Mouse (Mus musculus) lung, postnatal 4 days (tissue): Measurements from ENCODE around the gene Etv6.

Experiments
- DNase-seq, 2 experiments: peaks; one replicate each; pipeline ENCODE4 v3.0.0; 2021

Etv6 gene

GRCm38 (mm10) chr6:134045092-134045868, 9.8 kb downstream of the Etv6 start:
- no peak for DNase-seq

- no peak for DNase-seq
Measured at GRCm38 (mm10) chr6:134046136-134046535, 10.6 kb downstream of the Etv6 start.

DNA sequence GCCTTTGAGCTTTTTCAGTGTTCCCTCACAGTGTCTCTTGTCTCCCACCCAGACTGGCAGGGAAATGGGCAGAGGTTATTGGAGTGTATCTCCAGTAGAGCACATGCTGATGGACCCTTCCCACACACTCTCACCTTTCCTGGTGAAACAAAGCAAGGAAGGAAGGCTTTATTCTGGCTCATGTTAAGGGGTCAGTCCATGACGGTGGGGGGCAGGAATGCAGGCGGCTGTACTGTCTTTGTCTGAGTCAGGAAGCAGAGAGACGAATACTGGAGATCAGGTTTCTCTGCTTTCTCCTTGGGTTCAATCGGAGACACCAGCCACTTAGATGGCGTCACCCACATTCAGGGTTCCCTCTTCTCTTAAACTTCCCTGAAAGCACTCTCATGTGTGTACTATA, 11.7 kb downstream of the Etv6 start:
- DNase-seq = no peak

- no peak for DNase-seq
Measured at GRCm38 (mm10) chr6:134047974-134048373, 12.5 kb downstream of the Etv6 start.

DNA sequence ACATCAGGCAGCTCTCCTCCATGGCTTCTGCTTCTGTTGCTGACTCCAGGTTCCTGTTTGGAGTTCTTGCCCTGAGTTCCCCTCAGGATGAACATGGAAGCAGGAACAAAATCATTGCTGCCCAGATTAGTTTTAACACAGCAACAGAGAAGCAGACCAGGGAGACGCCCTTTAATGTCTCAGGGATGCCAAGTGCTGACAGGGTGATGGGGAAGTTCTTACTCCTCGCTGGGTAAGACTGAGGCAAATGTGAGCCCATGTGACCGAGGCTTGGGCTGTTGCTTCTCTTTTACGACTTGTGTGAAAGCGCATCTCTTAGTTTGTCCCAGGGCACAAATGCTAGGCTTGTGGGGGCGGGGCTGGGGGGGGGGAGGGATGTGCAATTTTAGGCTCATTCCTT, 13.5 kb downstream of the Etv6 start:
- no peak for DNase-seq

DNA sequence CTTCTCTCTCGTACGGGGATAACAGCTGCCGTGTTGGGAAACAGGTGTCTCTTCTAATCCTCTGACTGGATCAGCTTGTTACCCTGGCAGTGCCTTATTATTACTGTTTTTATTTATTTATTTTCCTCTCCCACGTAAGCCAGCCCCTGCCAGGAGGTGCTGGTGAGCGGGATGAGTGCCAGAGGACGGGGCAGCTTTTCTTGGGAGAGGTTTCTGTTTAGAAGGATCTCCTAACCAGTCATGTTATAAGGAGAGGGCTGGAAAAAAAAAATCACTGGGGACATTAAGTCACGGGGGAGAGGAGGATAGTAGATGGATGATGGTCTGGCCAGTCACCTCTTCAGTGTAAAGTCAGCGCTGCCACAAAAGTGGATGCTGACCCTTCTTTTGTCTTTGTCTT, 15.0 kb downstream of the Etv6 start:
- no peak for DNase-seq

DNA sequence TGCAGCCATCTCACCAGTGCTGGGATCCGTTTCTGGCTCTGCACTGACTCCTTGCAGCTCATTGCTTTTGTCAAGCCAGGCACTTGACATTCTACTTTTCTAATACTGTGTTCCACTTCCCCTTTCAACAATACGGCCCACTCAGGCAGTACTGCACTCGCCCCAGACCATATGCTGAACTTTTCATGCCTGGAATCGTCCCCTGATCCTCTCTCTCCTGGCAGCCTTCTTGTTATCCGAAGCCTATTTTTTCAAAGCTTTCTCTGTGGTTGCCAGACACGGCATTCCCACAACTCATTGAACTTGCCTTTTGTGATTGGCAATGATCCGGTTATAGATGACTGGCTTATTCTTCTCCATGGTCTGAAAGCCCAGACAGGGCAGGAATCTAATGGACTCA, 16.4 kb downstream of the Etv6 start:
- no peak for DNase-seq

DNA sequence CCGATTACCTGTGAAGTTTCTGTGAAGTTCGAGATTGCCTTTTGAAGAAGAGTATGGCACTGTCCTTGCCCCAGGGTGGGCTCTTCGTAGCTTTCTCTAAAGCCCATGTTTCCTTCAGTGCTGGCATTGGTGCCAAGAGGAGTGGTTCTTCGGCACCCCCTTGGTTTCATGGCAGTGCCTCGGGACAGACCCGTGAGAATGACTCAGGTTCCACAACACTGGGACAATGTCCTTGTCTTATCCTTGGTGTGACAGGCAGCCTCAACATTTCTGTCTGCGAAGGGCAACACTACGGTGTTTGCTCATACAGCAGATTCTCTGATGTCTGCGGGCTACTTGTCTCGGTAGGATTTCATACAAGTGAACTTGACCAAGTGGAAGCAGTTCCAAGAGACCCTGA, 17.6 kb downstream of the Etv6 start:
- no peak for DNase-seq

DNA sequence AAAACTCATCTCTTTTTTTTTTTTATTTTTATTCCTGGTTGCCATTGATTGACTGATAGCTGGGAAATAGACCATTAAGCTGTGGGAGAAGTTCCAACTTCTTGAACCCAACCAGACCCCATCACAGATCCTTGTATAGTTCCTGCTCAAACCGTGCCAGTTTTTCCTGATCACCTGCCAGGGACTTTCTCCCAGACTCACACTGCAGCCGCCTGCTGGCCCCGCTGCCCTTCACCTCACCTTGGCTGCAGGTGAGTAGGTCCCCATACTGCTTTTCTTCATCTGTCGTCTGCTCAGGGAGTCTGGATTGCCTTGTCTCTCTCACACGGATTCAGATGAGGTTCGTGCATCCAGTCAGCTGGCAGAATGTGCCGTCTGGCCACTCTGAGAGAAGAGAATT, 18.1 kb downstream of the Etv6 start:
- DNase-seq = no peak

DNA sequence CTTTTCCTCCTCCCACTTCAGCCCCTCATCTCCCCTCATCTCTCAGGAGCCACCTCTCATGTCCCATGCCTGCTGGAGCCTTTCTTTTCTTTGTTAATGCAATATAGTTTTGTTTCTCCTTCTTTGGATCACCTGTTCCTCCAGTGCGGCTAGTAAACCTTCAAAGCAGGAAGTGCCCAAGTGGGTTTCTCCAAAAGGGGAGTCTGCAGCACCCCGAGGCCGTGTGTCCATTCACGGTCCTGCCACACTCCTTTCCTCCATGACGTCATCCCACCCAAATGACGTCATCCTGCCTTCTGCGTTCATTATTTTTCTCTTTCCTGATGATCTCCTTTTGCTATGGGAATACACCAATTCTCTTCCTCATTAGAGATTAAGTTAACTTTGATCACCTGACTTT, 20.1 kb downstream of the Etv6 start:
- DNase-seq = no peak

- no peak for DNase-seq
Measured at GRCm38 (mm10) chr6:134058451-134058850, 23.0 kb downstream of the Etv6 start.

- no peak for DNase-seq
Measured at GRCm38 (mm10) chr6:134058886-134059551, 23.5 kb downstream of the Etv6 start.

GRCm38 (mm10) chr6:134059552-134059891, 24.0 kb downstream of the Etv6 start:
- DNase-seq = no peak

GRCm38 (mm10) chr6:134060036-134060435, 24.5 kb downstream of the Etv6 start:
- no peak for DNase-seq

- peak; percentile 45 to 65 for DNase-seq
Measured at GRCm38 (mm10) chr6:134060811-134061210, 25.3 kb downstream of the Etv6 start.

DNA sequence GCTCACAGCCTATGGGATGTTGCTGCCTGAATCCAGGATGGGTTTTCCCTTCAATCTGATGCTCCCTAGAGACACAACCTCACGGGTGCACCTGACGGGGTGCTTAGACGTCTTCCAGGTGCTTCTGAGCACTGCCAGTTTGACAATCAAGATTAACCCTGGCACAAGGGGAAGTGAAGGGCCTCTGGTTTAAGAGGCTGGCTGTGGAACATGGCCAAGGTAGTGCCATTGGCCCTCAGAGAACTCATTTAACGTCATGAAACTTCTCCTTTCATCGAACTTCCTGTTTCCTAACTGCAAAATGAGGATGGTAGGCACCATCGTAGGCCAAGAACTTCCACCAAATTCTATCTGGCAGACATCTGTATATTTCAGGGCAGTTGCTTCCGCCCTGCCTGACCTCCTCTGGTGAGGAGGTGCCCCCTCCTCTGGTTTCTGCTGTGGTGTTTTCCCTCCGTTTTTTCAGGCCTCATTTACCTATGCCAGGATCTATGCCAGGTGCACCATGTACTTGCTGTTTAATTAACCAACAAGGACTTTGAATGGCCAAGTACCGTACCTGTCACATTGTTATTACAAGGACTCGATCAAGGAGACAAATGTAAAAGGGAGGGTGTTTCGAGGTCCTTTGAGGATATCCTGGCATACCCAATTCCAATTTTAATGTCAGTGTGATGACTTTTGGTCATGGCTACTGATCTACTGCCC, 29.7 kb downstream of the Etv6 start:
- peak; percentile 45 to 50 for DNase-seq

DNA sequence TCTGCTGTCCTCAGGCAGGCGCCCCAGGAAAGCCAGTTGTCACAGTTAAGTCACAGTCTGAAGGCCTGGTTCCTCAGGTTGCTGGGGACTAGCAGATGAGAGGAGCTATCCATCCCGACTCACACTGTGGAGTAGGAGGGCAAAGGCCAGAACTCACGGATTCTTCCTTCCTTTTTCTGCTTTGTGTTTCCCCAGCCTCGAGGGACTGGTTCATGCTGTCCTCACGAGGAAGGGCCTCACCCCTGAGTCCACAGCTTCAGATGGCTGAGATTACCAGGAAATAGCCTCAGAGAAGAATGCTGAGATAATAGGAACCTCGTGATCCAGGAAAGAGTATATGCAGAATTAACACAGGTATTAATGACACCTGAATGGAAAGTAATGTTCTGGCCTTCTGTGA, 30.6 kb downstream of the Etv6 start:
- no peak for DNase-seq

GRCm38 (mm10) chr6:134066996-134067395, 31.5 kb downstream of the Etv6 start:
- no peak for DNase-seq

DNA sequence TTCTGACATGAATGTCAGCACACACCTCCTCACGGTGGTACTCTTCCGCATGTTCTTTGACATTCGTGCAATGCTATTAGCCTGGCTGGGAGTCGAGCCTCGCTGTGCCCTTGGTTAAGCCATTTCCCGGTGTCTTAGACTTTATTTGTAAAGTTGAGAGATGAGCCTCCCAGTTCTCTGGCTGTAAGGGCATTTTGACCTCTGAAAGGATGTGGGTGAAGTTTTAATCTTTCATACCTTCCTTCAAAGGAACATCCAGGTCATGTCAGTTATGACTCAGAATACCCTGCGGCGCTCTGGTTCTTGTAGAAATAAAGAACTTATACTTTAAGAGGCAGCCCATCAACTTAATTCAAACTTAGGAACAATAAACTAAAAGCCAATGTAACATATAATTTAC, 32.0 kb downstream of the Etv6 start:
- DNase-seq = no peak

GRCm38 (mm10) chr6:134072439-134072838, 36.9 kb downstream of the Etv6 start:
- no peak for DNase-seq

- DNase-seq = no peak
Measured at GRCm38 (mm10) chr6:134072906-134073305, 37.4 kb downstream of the Etv6 start.

DNA sequence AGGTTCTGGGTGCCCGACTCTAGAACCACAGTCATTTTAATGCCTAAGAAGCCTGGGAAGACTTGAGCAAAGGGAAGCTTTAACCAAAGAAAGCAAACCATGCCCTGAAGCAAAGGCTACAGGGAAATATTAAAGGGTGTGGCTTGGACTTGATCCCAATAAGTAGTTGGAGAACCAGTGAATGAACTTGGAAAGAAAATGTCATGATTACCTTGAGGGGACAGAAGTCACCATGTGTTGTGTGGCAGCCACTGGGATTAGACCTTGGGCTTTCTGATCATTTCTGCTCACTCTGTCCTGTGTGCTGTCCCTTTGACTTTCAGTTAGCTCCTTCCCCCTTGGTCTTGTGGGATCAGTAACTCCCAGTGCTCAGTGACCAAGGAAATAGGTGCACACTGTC, 38.9 kb downstream of the Etv6 start:
- DNase-seq = no peak

DNA sequence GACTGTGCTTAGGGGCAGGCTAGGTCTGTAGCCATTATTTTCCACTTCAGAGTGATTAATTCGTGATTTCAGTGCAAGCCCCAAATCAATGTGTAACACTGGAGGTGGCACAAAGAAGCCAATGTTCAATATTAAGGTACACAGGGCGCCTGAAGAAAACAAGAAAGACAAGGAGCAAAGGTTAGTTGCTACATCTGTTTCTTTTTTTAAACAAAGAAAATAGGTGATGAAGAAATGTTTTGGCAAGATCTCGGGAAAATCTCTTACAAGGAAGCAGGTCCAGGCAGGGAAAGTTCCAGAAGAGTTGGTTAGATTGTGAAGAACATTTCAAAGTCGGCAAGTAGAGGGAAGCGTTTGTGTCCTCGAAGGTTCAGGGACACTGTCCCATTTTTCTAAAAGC, 39.5 kb downstream of the Etv6 start:
- no peak for DNase-seq

DNA sequence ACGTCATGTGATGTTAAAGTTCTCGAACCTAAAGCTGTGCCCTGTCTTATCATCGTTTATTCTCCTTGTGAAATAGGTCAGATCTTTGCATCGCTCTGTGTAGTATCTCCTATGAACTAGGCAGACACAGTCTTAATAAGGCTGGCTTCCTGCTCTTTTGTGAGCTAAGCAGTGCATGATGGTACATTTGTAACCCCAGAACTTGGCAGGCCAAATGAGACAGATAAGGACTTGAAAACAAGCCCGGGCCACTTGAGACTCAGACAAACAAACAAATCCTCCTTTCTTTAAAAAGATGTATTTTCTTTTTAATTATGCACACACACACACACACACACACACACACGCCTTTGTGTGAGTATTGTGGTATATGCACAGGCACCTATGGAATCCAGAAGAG, 42.5 kb downstream of the Etv6 start:
- no peak for DNase-seq
